Mouse (Mus musculus): ENCODE measurements around the gene Lmo2. TPM values are rescaled to one million over a fixed set of nuclear protein-coding genes. Genes with fewer than 3 reads are reported as not detected.
"Not testable (repeated sequence)": the region's sequence is repeated elsewhere in the genome, so short reads cannot be mapped to it uniquely, and the experiment has no call there.

The Lmo2 gene
- polyA plus RNA-seq, 1 experiment from 2014 or later = 17.8 TPM

GRCm38 (mm10) chr2:104007793-104008519 is 50.2 kb downstream of the Lmo2 start:
- Histone ChIP-seq H3K4me1 (ENCODE audit: control insufficient read depth, insufficient read depth, low read length) (no peaks in the 10 kb centered on the region), H3K4me3 (ENCODE audit: low read length) (no peak overlapping the region)
- ATAC-seq (replicated peaks; ENCODE audit: extremely low read depth, insufficient read depth, low FRiP score) = no peak

GRCm38 (mm10) chr2:104008853-104009252 is 51.1 kb downstream of the Lmo2 start:
- not testable (repeated sequence) for H3K36me3 ChIP-seq (ENCODE audit: control insufficient read depth, insufficient read depth); H3K4me3 ChIP-seq (ENCODE audit: low read length); H3K27ac ChIP-seq (ENCODE audit: low read length); H3K4me1 ChIP-seq (ENCODE audit: control insufficient read depth, insufficient read depth, low read length); ATAC-seq (replicated peaks; ENCODE audit: extremely low read depth, insufficient read depth, low FRiP score); H3K4me2 ChIP-seq (ENCODE audit: low read depth, low read length); H3K9me3 ChIP-seq (replicated peaks; ENCODE audit: control insufficient read depth, low read length); H3K9ac ChIP-seq (ENCODE audit: low read length); H3K27me3 ChIP-seq (ENCODE audit: control insufficient read depth, insufficient read depth, low read length)
- WGBS = 84% methylated on average over 3 of the region's 3 CpGs

More at GRCm38 (mm10) chr2:104007793-104008519, 50.2 kb downstream of the Lmo2 start:
- Histone ChIP-seq H3K9me3 (replicated peaks; ENCODE audit: control insufficient read depth, low read length) (no peaks in the 10 kb centered on the region), H3K4me2 (ENCODE audit: low read depth, low read length) (no peak overlapping the region), H3K36me3 (ENCODE audit: control insufficient read depth, insufficient read depth) (no peaks in the 10 kb centered on the region), H3K27me3 (ENCODE audit: control insufficient read depth, insufficient read depth, low read length) (peaks cover 4% of the 10 kb centered on the region), H3K9ac (ENCODE audit: low read length) (no peak overlapping the region), H3K27ac (ENCODE audit: low read length) (no peak overlapping the region)
- 80% methylated on average over 7 of the region's 7 CpGs for WGBS

GRCm38 (mm10) chr2:104023096-104023495 is 65.3 kb downstream of the Lmo2 start:
- Histone ChIP-seq H3K4me2 (ENCODE audit: low read depth, low read length) (no peak overlapping the region), H3K4me3 (ENCODE audit: low read length) (no peak overlapping the region), H3K27me3 (ENCODE audit: control insufficient read depth, insufficient read depth, low read length) (no peaks in the 10 kb centered on the region), H3K27ac (ENCODE audit: low read length) (no peak overlapping the region), H3K4me1 (ENCODE audit: control insufficient read depth, insufficient read depth, low read length) (peaks cover 4% of the 10 kb centered on the region; the same call in 1 of the 2 replicates), H3K9me3 (replicated peaks; ENCODE audit: control insufficient read depth, low read length) (no peaks in the 10 kb centered on the region), H3K36me3 (ENCODE audit: control insufficient read depth, insufficient read depth) (no peaks in the 10 kb centered on the region), H3K9ac (ENCODE audit: low read length) (no peak overlapping the region)
- ATAC-seq (replicated peaks; ENCODE audit: extremely low read depth, insufficient read depth, low FRiP score) = no peak
- 72% methylated on average over 7 of the region's 7 CpGs for WGBS

- WGBS = 91% methylated on average over 4 of the region's 4 CpGs
- no peak overlapping the region for H3K27ac ChIP-seq (ENCODE audit: low read length)
- H3K4me1 ChIP-seq (ENCODE audit: control insufficient read depth, insufficient read depth, low read length) = peaks cover 16% of the 10 kb centered on the region
- H3K36me3 ChIP-seq (ENCODE audit: control insufficient read depth, insufficient read depth) = no peaks in the 10 kb centered on the region
- no peak overlapping the region for H3K4me3 ChIP-seq (ENCODE audit: low read length)
- H3K4me2 ChIP-seq (ENCODE audit: low read depth, low read length) = no peak overlapping the region
- no peak overlapping the region for H3K9ac ChIP-seq (ENCODE audit: low read length)
- no peaks in the 10 kb centered on the region for H3K27me3 ChIP-seq (ENCODE audit: control insufficient read depth, insufficient read depth, low read length)
- no peak for ATAC-seq (replicated peaks; ENCODE audit: extremely low read depth, insufficient read depth, low FRiP score)
- no peaks in the 10 kb centered on the region for H3K9me3 ChIP-seq (replicated peaks; ENCODE audit: control insufficient read depth, low read length)
Observed at GRCm38 (mm10) chr2:104024656-104025055, 66.9 kb downstream of the Lmo2 start.

GRCm38 (mm10) chr2:104027458-104028138 is 69.8 kb downstream of the Lmo2 start, which contains the start of gene Fbxo3:
Fbxo3 (plus strand) TSS chr2:104027721.
- Histone ChIP-seq H3K9ac (ENCODE audit: low read length) (peak within 1 kb of the TSS; percentile 97), H3K4me3 (ENCODE audit: low read length) (peak within 1 kb of the TSS; percentile 98), H3K27me3 (ENCODE audit: control insufficient read depth, insufficient read depth, low read length) (no peaks in the 10 kb centered on the region), H3K4me1 (ENCODE audit: control insufficient read depth, insufficient read depth, low read length) (peaks cover 19% of the 10 kb centered on the region), H3K9me3 (replicated peaks; ENCODE audit: control insufficient read depth, low read length) (no peaks in the 10 kb centered on the region), H3K4me2 (ENCODE audit: low read depth, low read length) (peak within 1 kb of the TSS; percentile 89), H3K36me3 (ENCODE audit: control insufficient read depth, insufficient read depth) (no peaks in the 10 kb centered on the region), H3K27ac (ENCODE audit: low read length) (peak within 1 kb of the TSS; percentile 71)
- under 1% methylated on average over 42 of the region's 44 CpGs for WGBS
- peak; percentile 97 for ATAC-seq (replicated peaks; ENCODE audit: extremely low read depth, insufficient read depth, low FRiP score)

GRCm38 (mm10) chr2:104028139-104028723 is 70.4 kb downstream of the Lmo2 start, which contains the start of gene 4931422A03Rik:
4931422A03Rik (minus strand) TSS chr2:104028361.
- under 1% methylated on average over 32 of the region's 32 CpGs for WGBS
- Histone ChIP-seq H3K36me3 (ENCODE audit: control insufficient read depth, insufficient read depth) (no peaks in the 10 kb centered on the region), H3K4me2 (ENCODE audit: low read depth, low read length) (peak within 1 kb of the TSS; percentile 89), H3K4me1 (ENCODE audit: control insufficient read depth, insufficient read depth, low read length) (peaks cover 19% of the 10 kb centered on the region), H3K27ac (ENCODE audit: low read length) (peak within 1 kb of the TSS; percentile 71), H3K27me3 (ENCODE audit: control insufficient read depth, insufficient read depth, low read length) (no peaks in the 10 kb centered on the region), H3K9me3 (replicated peaks; ENCODE audit: control insufficient read depth, low read length) (no peaks in the 10 kb centered on the region), H3K4me3 (ENCODE audit: low read length) (peak within 1 kb of the TSS; percentile 98), H3K9ac (ENCODE audit: low read length) (peak within 1 kb of the TSS; percentile 97)
- ATAC-seq (replicated peaks; ENCODE audit: extremely low read depth, insufficient read depth, low FRiP score) = peak; percentile 53

- H3K4me3 ChIP-seq (ENCODE audit: low read length) = peak overlapping the region; percentile 98
- no peak overlapping the region for H3K27ac ChIP-seq (ENCODE audit: low read length)
- no peaks in the 10 kb centered on the region for H3K9me3 ChIP-seq (replicated peaks; ENCODE audit: control insufficient read depth, low read length)
- peaks cover 5% of the 10 kb centered on the region for H3K36me3 ChIP-seq (ENCODE audit: control insufficient read depth, insufficient read depth)
- peak overlapping the region; percentile 89 for H3K4me2 ChIP-seq (ENCODE audit: low read depth, low read length)
- H3K9ac ChIP-seq (ENCODE audit: low read length) = peak overlapping the region; percentile 97
- no peak for ATAC-seq (replicated peaks; ENCODE audit: extremely low read depth, insufficient read depth, low FRiP score)
- peaks cover 19% of the 10 kb centered on the region for H3K4me1 ChIP-seq (ENCODE audit: control insufficient read depth, insufficient read depth, low read length)
- H3K27me3 ChIP-seq (ENCODE audit: control insufficient read depth, insufficient read depth, low read length) = no peaks in the 10 kb centered on the region
- WGBS = 38% methylated on average over 2 of the region's 2 CpGs
Observed at GRCm38 (mm10) chr2:104029074-104029473, 71.3 kb downstream of the Lmo2 start.

- peaks cover 21% of the 10 kb centered on the region for H3K4me1 ChIP-seq (ENCODE audit: control insufficient read depth, insufficient read depth, low read length)
- no peak for ATAC-seq (replicated peaks; ENCODE audit: extremely low read depth, insufficient read depth, low FRiP score)
- no peak overlapping the region for H3K9ac ChIP-seq (ENCODE audit: low read length)
- H3K27ac ChIP-seq (ENCODE audit: low read length) = no peak overlapping the region
- no peaks in the 10 kb centered on the region for H3K9me3 ChIP-seq (replicated peaks; ENCODE audit: control insufficient read depth, low read length)
- no peak overlapping the region for H3K4me2 ChIP-seq (ENCODE audit: low read depth, low read length)
- peaks cover 13% of the 10 kb centered on the region for H3K36me3 ChIP-seq (ENCODE audit: control insufficient read depth, insufficient read depth)
- 77% methylated on average over 3 of the region's 3 CpGs for WGBS
- H3K27me3 ChIP-seq (ENCODE audit: control insufficient read depth, insufficient read depth, low read length) = no peaks in the 10 kb centered on the region
- H3K4me3 ChIP-seq (ENCODE audit: low read length) = no peak overlapping the region
Observed at GRCm38 (mm10) chr2:104030381-104030780, 72.6 kb downstream of the Lmo2 start.
